Mouse (Mus musculus): ENCODE measurements around the gene Ccr4. TPM values are rescaled to one million over a fixed set of nuclear protein-coding genes. Genes with fewer than 3 reads are reported as not detected.
"Not testable (repeated sequence)": the region's sequence is repeated elsewhere in the genome, so short reads cannot be mapped to it uniquely, and the experiment has no call there.

Gene Ccr4
- total RNA-seq, 2 experiments from 2014 or later: not detected

DNA sequence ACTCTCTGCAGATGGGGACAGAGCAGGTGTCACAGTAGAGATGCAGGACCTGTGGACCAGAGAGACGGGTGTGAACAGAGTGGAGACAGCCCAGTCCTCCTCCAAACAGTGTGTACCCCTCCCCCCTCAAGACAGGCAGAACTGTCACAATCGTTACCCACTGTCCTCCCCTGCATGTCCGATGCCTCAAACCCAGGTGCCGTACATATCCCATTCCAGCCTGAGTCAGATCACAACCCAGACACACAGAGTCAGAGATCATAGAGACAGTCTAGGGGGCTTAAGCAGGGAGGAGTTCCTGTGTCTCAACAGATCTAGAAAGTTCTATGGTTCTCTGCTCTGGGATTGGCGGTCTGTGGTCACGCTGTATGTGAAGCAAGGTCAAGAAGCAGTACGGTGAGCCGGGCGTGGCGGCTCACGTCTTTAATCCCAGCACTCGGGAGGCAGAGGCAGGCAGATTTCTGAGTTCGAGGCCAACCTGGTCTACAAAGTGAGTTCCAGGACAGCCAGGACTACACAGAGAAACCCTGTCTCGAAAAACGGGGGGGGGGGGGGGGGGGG, 20.4 kb upstream of the Ccr4 start:
- no peak for DNase-seq (ENCODE audit: low spot score in 2 of 2)

DNA sequence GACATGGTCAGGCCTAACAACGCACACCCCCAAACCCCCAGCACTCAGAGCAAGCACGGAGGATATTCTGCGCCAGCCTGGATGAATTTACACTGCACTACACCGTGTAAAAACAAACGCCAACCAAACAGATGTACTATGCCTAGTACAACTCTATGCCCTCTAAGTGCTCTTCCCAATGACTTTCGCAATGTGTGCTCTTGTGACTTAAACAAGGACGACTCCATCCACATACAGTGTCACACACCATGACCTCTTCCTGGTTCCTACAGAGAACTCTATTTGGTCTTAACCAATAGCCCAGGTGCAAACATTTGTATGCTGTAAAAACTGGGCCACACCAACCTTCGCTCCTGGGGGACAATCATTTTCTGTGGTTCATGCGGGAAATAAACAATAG, 17.8 kb upstream of the Ccr4 start:
- DNase-seq (ENCODE audit: low spot score in 2 of 2): no peak

DNA sequence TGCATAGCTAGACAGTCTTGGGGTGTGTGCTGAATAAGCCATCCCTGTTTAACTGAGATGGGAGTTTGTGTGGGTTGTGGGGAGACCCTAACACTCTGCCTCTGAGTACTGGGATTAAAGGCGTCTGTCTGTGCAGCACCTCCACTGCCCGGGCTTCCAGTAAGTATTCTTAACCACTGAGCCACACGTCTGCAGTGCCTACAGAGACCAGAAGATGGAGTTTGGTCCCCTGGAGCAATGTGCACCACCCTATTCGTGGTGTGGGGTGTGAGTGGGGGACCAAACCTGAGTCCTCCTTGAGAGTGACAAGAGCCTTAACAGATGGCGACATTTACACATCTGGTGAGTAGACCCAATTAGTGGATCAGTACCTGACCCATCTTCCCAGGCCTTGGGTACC, 17.3 kb upstream of the Ccr4 start:
- no peak for DNase-seq (ENCODE audit: low spot score in 2 of 2)

DNA sequence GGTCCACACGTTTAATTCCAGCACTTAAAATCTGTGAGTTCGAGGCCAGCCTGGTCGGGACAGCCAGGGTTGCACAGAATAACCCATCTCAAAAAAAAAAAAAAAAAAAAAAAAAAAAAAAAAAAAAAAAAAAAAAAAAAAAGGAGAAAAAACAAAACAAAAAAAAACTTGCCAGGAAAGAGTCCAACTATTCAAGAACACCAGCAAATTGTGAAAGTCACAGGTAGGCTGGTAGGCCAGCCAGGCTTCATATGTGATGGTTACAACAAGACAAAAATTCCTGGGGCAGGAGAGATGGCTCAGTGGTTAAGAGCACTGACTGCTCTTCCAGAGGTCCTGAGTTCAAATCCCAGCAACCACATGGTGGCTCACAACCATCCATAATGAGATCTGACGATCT, 15.8 kb upstream of the Ccr4 start:
- DNase-seq (ENCODE audit: low spot score in 2 of 2): not testable (repeated sequence)

DNA sequence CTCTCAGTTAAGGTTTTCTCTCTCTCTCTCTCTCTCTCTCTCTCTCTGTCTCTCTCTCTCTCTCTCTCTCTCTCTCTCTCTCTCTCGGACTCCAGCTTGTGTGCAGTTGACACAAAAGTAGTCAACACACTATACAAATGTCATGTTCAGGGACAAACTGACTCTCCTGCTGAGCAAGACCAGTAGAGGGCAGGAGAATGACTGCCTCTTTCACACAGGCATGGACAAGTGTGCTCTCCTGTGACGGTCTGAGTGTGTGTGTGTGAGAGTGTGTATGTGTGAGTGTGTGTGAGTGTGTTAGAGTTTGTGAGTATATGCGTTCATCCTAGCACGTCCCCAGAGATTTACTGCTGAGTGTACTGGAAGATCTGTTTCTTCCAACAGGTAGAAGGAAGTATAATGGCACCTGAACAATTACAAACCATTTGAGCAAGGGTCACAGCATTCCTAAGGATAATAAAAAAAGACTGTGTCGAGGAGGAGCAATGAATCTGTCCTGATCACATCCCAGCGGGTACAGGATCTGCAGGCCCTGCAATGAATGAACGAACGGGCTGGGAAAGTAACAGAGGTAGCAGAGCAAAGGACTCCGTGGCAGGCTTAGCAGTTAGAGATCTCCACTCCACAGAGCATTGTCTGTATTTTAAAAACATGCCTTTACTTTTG, 14.2 kb upstream of the Ccr4 start:
- DNase-seq (ENCODE audit: low spot score in 2 of 2): no peak

DNA sequence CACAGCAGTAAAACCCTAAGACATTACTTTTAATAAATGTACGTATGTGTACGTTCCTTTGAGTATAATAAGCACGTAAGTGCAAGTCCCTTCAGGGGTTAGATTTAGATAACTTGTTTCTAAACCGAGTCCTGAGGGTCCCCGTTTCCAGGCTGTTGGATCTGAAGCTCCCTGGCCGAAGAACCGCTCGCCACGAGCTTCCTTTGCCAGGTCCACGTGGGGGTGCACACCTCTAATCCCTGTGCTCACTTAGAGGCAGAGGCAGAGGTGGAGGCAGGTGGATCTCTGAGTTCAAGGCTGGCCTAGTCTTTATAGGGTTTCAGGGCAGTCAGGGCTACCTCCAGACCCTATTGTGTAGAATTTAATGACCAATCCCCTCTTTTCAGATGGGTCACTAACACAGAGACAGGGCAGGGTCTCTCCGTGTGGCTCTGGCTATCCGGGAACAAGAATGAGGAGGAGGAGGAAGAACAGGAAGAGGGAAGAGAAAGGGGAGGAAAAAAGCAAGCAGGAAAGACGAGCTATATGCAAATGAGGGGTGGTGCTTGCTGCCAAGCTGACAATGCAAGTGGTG, 13.3 kb upstream of the Ccr4 start:
- no peak for DNase-seq (ENCODE audit: low spot score in 2 of 2)

DNA sequence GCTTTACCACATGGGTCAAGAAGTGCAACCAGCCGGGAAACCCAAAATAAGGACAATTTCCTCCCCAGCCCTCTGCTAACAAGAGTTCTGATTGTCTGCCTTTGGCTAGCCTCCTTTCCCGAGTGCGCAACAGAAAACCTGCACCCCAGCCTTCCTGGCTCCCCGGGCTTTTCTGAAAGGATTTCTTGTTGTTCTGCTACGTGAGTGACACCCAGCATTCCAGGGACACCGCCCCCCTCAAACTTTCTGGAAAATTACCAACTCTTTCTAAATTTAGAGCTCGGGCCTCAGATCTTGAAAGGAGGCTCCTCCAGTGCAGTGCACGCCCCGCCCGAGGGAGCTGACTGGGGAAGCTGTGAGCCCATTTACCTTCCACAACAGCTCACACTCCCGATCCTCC, 10.6 kb upstream of the Ccr4 start, which contains the start of gene C130032M10Rik:
C130032M10Rik (plus strand) TSS at position 334 of the 400 bp plus-strand sequence.
- no peak for DNase-seq (ENCODE audit: low spot score in 2 of 2)

DNA sequence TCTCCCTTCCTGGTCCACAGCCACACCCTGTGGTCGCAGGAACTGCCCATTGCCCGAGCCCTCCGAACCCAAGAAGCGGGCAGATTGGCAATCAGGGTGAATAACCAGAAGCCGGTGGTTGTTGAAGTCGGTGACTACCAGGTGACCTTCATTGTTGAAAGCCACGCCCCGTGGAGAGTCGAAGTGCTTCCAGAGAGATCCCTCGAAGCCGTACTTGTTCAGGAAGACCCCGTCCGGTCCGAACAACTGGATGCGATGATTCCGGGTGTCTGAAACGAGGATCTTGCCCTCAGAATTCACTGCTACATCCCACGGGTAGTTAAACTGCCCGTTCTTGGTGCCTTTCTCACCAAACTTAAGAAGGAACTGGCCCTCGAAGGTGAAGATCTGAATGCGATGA, 8.1 kb upstream of the Ccr4 start:
- no peak for DNase-seq (ENCODE audit: low spot score in 2 of 2)

DNA sequence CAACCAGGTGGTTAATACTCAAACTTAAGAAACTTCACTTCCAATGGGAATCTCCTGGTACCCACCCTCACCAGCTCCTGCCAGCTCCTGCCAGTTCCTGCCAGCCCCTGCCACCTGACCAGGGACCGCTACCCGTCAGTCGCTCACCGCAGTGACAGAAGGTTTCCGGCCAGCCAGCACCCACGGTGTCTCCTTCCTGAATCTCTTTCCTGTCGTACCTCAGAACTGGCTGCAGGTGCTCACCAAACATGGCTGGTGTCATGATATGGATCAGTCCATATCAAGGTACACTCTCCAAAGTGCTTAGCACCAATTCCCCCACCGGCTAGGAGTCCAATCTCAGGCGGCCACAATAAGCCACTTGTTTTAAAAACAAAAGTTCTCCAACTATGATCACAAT, 5.1 kb upstream of the Ccr4 start:
- DNase-seq (ENCODE audit: low spot score in 2 of 2): no peak

DNA sequence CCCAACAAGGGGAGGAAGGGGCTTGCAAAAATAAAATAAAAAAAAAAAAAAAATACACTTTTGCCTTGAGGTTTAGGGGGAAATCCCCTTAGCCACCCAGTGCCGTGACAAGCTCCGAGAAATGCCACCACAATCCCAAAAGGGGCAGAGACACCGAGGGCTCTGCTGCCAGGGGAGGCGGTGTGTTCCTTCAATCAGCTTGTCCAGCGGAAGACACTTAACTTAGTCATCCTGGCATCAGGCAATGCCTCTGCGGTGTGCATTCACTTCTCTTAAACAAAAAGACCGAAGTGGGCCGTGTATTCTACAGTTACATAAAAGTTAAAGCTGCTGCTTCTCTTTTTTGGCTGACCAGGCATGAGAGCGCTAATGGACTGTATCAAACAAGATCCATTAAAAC, 2.7 kb upstream of the Ccr4 start:
- no peak for DNase-seq (ENCODE audit: low spot score in 2 of 2)

DNA sequence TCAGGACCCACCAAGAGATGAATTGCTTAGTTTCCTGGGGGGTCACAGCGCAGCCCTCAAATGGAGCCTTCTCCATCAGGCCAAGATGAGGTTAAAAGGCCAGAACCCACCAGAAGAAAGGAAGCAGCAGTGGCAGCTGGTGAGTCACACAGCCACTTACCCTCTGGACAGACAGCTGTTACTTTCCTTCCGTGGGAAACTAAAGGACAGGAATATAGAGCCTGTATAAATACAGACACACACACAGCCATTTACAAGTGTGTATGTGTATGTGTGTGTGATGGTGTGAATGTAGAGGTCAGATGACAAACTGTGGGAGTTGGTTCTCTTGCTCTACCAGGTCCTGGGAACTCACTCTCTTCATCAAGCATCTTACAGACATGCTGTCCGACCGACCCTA, 1.8 kb upstream of the Ccr4 start:
- no peak for DNase-seq (ENCODE audit: low spot score in 2 of 2)

DNA sequence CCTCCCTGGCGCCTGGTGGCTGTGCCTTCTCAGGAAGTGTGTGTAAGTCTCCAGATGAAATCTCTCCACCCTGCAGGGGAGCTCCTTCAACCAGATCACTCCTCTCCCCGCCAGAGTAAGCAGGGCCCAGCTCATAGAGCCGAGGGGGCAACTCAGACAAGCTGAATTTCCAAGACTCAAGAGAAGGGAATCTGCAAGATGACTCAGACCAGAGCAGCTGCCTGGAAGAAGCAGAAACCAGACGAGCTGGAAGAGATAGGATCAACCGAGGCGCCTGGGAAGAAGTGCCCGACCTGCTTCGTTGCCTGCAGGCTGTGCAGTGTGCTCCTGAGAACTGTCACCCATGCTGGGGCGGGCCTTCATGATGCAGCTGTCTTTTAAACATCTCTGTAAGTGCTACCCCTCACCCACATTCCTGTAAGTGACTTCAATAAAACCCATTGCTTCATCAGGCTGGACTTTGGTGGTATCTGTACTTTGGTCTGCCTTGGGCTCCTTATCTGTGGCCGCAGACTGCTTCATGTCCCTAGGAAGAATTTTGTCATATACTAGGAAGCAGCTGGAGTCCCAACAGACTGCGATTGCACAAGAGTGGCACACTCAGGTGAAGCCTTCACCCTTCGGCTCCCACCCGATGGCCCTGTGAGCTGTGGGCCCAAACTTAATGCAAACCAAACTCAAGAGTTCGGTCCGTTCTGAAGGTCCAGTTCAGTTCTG, 1.8 kb downstream of the Ccr4 start:
- DNase-seq (ENCODE audit: low spot score in 2 of 2): no peak

DNA sequence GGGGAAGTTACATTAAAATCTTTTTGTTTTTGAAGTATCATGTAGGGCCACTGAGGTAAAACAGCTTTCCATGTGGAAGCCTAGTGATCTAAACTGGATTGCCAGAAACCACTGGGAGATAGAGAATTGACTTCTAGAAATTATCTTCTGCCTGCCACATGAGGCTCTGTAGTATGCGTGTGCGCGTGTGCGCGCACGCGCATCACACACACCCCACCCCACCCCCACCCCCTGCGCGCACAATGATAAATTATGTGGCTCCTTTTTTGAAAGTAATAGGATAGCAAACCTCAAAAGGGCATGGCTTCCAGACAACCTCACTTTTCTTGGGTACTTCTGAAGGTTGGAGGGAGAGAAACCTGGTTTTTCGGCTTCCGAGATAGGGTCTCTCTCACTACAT, 2.8 kb downstream of the Ccr4 start:
- no peak for DNase-seq (ENCODE audit: low spot score in 2 of 2)

DNA sequence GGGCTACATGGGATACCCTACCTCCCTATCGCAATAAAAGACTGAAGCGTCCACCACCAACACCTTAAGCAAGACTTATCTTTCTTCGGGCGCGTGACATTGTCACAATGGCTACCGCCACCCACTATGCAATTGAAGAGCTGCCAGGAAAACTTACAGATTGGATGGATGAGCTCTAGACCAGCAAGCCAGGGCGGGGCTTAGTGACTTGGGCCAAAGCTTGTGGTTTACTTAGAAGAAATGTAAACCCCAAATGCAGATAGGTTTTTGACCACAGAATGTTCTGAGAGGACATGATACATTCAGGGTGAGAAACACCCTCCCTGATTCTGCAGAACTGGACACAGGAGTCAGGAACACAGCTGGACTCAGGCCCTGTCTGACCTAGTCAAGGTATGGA, 3.6 kb downstream of the Ccr4 start:
- DNase-seq (ENCODE audit: low spot score in 2 of 2): no peak

DNA sequence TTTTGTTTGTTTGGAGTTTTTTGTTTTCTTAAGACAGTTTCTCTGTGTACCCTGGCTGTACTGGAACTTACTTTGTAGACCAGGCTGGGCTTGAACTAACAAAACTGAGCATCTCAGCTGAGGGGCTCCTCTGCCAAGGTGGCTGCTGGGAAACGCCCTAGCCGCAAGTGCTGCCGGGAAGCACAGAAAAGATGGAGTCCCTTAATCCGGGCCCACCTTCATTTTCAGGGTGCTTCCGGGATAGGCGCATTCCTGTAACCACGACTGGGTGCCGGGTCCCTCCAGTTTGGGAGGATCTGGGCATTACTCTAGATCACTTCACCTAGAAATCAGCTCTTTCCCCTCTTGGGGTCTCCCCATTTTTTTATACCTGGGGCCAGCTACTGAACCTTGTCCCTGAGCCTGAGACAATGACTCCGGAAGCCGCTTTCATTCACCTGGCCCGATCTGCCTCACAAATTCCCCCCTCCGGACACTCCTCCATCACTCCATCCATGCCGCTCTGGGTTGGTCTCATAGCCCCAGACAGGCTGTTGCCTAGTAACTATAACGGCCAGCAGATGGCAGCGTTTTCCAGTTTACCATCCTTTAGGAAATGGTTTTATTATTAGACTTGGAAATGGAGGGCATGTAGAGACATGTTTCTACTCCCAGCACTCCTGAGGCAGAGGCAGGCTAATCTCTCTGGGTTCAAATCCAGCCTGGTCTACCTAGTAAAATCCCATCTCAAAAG, 4.8 kb downstream of the Ccr4 start:
- DNase-seq (ENCODE audit: low spot score in 2 of 2): peak; percentile 35 to 43

DNA sequence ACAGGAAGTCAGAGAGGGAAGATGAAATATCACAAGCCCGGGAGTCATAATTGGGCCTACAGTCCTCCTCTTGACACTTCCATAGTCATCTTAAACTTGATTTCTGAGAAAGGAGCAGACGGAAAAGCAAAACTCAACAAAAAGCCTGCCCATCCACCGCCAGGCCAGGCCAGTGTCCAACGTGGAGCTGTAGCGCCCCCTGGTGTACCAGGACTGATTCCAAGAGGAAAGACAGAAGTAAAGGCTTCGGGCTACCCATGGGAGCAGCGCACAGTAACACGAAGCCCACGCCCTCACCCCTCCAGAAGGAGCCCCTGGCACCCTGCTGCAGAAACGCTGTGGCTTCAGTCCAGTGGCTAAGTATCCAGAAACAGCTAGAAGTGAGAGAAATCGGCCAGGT, 6.5 kb downstream of the Ccr4 start:
- peak; percentile 74 to 80 for DNase-seq (ENCODE audit: low spot score in 2 of 2)

DNA sequence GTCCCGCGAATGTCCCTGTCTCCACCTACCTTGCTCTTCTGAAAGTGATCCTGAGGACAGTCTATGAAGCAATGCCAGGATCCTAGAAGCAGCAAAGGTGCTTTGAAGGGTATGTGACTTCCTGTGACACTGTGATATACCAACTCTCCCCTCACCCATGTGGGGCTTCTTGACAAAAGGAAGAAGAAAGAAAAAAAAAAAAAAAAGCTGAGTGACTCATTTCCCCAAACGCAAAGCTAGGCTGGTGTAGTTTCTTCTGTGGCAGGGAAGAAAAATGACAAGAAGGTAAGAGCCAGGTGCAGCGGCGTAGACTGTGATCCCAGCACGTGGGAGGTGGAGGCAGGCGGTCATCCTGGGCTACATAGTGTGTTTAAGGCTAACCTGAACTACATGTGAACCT, 8.2 kb downstream of the Ccr4 start:
- DNase-seq (ENCODE audit: low spot score in 2 of 2): no peak

DNA sequence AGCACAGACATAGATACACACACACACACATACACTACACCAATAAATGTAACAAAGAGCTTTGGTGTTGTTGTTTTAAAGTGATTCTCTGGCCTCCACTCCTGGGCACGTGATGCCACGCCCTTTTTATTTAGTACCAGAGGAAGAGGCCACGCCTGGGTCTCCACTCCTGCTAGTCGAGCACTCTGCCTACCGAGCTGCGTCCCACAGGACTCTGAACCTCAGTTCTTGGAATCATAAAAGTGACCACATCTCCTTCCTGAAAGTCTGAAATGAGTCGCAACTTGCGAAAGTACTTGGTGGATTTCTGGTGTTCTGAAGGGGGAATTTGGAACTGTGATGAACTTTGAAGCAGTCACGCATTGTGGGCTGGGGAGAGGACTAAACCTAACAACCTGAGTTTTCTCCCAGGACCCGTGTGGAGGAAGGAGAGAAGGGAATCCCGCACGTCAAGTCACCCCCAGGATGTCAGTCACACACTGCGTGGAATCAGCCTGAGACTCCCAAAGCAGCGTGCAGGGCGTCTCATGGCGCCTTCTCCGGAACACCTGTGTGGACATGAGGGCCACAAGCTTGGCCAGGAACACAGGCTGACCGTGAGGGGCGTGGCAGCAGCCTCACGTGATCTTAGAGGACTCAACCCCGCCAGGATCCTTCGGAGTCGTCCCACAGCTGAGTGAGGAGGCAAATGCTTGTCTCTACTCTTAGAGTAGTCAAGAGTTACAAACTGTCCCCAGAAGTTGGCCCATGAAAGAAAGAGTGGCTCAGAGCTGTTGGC, 17.0 kb downstream of the Ccr4 start:
- no peak for DNase-seq (ENCODE audit: low spot score in 2 of 2)

DNA sequence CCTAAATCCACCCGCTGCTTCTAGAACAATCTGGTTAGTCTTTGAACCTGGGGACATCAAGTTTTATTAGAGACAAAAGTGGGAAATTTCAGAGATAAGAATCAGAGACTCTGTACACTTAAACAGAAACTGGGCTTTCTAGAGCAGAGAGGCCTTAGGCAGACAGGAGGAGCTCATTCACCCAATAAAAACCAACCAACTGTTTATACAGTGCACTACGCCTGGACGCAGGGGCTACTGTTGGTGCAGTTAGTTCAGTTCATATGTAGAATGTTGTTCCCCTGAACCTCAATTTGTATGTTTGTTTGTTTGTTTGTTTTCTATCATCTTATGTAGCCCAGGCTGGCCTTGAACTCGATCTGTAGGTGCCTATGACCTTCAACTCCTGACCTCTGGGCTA, 17.9 kb downstream of the Ccr4 start:
- DNase-seq (ENCODE audit: low spot score in 2 of 2): no peak

DNA sequence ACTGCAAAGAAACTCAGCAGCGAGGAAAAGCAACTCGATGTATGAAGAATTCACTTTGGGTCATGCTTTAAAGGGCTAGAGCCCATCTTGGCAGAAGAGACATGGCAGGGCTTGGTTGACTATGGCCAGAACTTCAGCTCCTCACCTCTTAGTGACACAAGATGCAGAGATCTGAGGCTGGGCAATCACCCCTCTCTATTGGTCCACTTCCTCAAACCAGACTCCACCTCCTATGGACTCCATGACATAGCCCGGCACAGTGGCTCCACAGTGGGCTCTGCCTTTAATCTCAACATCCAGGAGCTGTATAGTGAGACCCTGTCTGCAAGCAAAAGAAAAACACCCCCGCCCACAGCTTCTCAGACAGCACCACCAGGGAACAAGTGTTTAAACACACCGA, 19.9 kb downstream of the Ccr4 start:
- DNase-seq (ENCODE audit: low spot score in 2 of 2): no peak

DNA sequence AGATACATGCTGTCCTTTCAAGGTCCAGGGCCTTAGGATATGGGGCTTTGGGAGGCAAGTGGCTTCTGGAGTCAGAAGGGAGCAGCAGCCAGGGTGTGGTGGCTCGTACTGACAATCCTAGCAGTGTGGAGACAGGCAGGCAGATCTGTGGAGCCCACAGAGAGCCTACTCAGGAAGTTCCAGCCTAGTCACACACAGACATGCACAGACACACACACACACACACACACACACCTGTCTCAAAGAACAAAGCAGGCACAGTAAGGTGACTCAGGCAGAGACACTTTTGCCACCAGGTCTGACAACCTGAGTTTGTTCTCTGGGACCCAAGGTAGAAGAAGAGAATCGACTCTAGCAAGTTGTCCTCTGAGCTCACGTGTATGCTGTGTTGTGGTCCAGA, 23.8 kb downstream of the Ccr4 start:
- no peak for DNase-seq (ENCODE audit: low spot score in 2 of 2)
